Mouse (Mus musculus) midbrain, embryonic 15.5 days (tissue): ENCODE measurements at regions not wholly inside any gene's neighbourhood (a gene's known extent, or its start where the extent isn't known, plus 50 kb on each side); places are given as distances from the start of the nearest gene placed in this dataset.
A peak's percentile ranks its signal among the peaks of the same experiment; 100 is the strongest.

Source experiments
- ATAC-seq: fragments of 200-750 bp; cut with Nextera tagmentation; replicated peaks from 2 replicates; pipeline ENCODE4 v1.8.0; 2017; ENCODE audit warnings: moderate TSS enrichment
- H3K27ac ChIP-seq: fragments of 300-500 bp; sonication (generic); 2 replicates; pipeline ENCODE4 v1.5.1; 2015; ENCODE audit warnings: mild to moderate bottlenecking, inconsistent platforms
- H3K27me3 ChIP-seq: fragments of 300-500 bp; sonication (generic); replicated peaks from 2 replicates; pipeline ENCODE4 v1.6.1; 2015; ENCODE audit warnings: inconsistent platforms
- H3K36me3 ChIP-seq: fragments of 300-500 bp; sonication (generic); replicated peaks from 2 replicates; pipeline ENCODE4 v1.6.1; 2015; ENCODE audit warnings: inconsistent platforms
- H3K4me1 ChIP-seq: fragments of 300-500 bp; sonication (generic); 2 replicates; pipeline ENCODE4 v1.6.1; 2015; ENCODE audit warnings: inconsistent platforms
- H3K4me2 ChIP-seq: fragments of 300-500 bp; sonication (generic); 2 replicates; pipeline ENCODE4 v1.6.1; 2015; ENCODE audit warnings: inconsistent platforms, mild to moderate bottlenecking, moderate library complexity
- H3K4me3 ChIP-seq: fragments of 300-500 bp; sonication (generic); 2 replicates; pipeline ENCODE4 v1.5.1; 2015; ENCODE audit warnings: mild to moderate bottlenecking, inconsistent platforms
- H3K9ac ChIP-seq: fragments of 300-500 bp; sonication (generic); 2 replicates; pipeline ENCODE4 v1.6.1; 2015; ENCODE audit warnings: mild to moderate bottlenecking, inconsistent platforms
- H3K9me3 ChIP-seq: fragments of 300-500 bp; sonication (generic); 2 replicates; pipeline ENCODE4 v1.6.1; 2016; ENCODE audit warnings: inconsistent platforms
- WGBS: fragments of 180-500 bp; shearing (Covaris S2); methylation state at CpG from one replicate; pipeline ENCODE4 v1.1.7; 2015; ENCODE audit warnings: mixed read lengths; 5-methylcytosine and 5-hydroxymethylcytosine counted together

- whole genome bisulfite sequencing: 30% methylated on average over 1 of the region's 1 CpGs
- H3K4me1 ChIP-seq: no peaks in the 10 kb centered on the region
- no peak overlapping the region for H3K4me3 ChIP-seq
Measured at GRCm38 (mm10) chr8:76230847-76231246, 668.4 kb upstream of the Nr3c2 start.

GRCm38 (mm10) chr8:76249194-76249593, 650.0 kb upstream of the Nr3c2 start:
- Histone ChIP-seq H3K4me1 (peaks cover 2% of the 10 kb centered on the region; the same call in 1 of the 2 replicates), H3K4me2 (no peak overlapping the region), H3K36me3 (no peaks in the 10 kb centered on the region), H3K9ac (no peak overlapping the region), H3K27ac (no peak overlapping the region), H3K9me3 (no peaks in the 10 kb centered on the region), H3K4me3 (no peak overlapping the region), H3K27me3 (no peaks in the 10 kb centered on the region)
- 79% methylated on average over 3 of the region's 3 CpGs for WGBS
- no peak for ATAC-seq

More at GRCm38 (mm10) chr8:76230847-76231246, 668.4 kb upstream of the Nr3c2 start:
- no peak overlapping the region for H3K27ac ChIP-seq
- ATAC-seq: no peak
- no peak overlapping the region for H3K4me2 ChIP-seq
- H3K27me3 ChIP-seq: no peaks in the 10 kb centered on the region
- H3K36me3 ChIP-seq: no peaks in the 10 kb centered on the region
- no peak overlapping the region for H3K9ac ChIP-seq
- H3K9me3 ChIP-seq: no peaks in the 10 kb centered on the region

DNA sequence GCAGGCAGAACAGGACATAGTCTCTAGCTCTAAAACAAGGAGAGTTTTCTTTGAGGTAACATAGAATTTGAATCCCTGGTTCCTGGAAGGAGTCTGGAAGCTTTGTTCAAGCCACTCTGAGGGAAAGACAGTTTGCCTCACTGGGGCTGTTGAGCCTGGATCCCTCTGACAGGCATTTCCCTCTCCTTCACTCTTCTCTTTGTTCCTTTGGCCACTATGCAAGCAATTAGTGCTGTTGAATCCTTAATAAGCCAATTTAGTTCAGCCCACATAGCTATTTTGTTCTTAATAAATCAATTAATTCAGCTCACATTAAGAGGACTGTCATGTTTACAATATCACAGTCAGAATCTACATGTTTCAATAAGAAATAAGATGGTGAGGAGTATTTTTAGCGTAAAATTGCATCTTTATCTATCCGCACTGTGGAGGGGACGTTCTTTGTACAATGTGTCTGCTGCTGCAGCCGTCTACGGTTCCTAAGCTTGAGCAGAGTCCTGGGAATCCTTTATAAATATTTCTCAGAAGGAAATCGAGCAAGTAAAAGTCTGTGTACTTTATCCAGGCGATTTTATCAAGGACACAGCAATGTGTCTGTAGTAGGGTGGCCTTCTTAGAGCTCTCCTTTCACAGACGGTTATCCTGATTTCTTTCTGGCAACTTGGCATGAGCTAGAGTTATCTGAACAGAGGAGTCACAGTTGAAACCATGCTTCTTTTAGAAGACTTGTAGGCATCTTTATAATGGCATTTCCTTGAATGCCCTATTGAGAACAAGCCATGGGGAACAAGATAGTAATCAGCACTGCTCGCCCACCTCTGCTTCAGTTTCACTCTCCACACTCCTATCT, 646.9 kb upstream of the Nr3c2 start:
- Histone ChIP-seq H3K9ac (no peak overlapping the region), H3K36me3 (no peaks in the 10 kb centered on the region), H3K9me3 (no peaks in the 10 kb centered on the region), H3K27me3 (no peaks in the 10 kb centered on the region), H3K4me1 (peaks cover 2% of the 10 kb centered on the region; the same call in 1 of the 2 replicates), H3K27ac (no peak overlapping the region), H3K4me3 (no peak overlapping the region), H3K4me2 (no peak overlapping the region)
- peak; percentile 65; the same call in 1 of the 2 replicates for ATAC-seq
- 54% methylated on average over 9 of the region's 9 CpGs for WGBS
